Mouse (Mus musculus) heart, adult 2 months (tissue): ENCODE results near the gene Spef1. TPM values are rescaled to one million over a fixed set of nuclear protein-coding genes. Genes with fewer than 3 reads are reported as not detected.
A peak's percentile ranks its signal among the peaks of the same experiment; 100 is the strongest.

ENCODE experiments used
- DNase-seq, 2 experiments: peaks; one replicate each; pipeline ENCODE4 v3.0.0; 2021
- H3K27ac ChIP-seq: fragments of 200-600 bp; 2 replicates; pipeline ENCODE4 v1.8.1; 2022
- H3K27me3 ChIP-seq: fragments of 200-500 bp; 2 replicates; pipeline ENCODE4 v1.6.1; 2012; ENCODE audit warnings: mild to moderate bottlenecking, low read length, inconsistent platforms, mixed read lengths; ENCODE audit not compliant: control insufficient read depth, insufficient read depth
- H3K36me3 ChIP-seq: fragments of 200-500 bp; 2 replicates; pipeline ENCODE4 v1.6.1; 2012; ENCODE audit warnings: low read length, inconsistent platforms; ENCODE audit not compliant: control insufficient read depth, insufficient read depth
- H3K4me1 ChIP-seq: fragments of 200-500 bp; 2 replicates; pipeline ENCODE4 v1.6.1; 2011; ENCODE audit warnings: low read length; ENCODE audit not compliant: control insufficient read depth, insufficient read depth
- H3K4me3 ChIP-seq: fragments of 200-600 bp; 2 replicates; pipeline ENCODE4 v1.8.1; 2022
- H3K79me2 ChIP-seq: fragments of 200-500 bp; replicated peaks from 2 replicates; pipeline ENCODE4 v1.6.1; 2012; ENCODE audit warnings: mild to moderate bottlenecking, inconsistent platforms, low read length, moderate library complexity, mixed read lengths; ENCODE audit not compliant: control insufficient read depth, insufficient read depth
- H3K9ac ChIP-seq: fragments of 200-500 bp; 2 replicates; pipeline ENCODE4 v1.6.1; 2012; ENCODE audit warnings: low read depth, mild to moderate bottlenecking, control low read depth, inconsistent platforms, low read length, mixed read lengths
- CTCF ChIP-seq: fragments of 200-600 bp; IDR thresholded peaks from 2 replicates; pipeline ENCODE4 v1.8.1; 2022; ENCODE audit warnings: antibody characterized with exemption, mild to moderate bottlenecking, moderate library complexity
- EP300 ChIP-seq: fragments of 200-500 bp; IDR thresholded peaks from 2 replicates; pipeline ENCODE4 v1.6.1; 2011; ENCODE audit warnings: low read depth, low read length, control low read depth; ENCODE audit not compliant: insufficient read depth
- POLR2A ChIP-seq: fragments of 200-500 bp; IDR thresholded peaks from 2 replicates; pipeline ENCODE4 v1.6.1; 2011; ENCODE audit warnings: mild to moderate bottlenecking, low read depth, low read length, control low read depth; ENCODE audit not compliant: insufficient read depth
- WGBS: fragments of 180-500 bp; shearing (Covaris S2); methylation state at CpG from one replicate; pipeline ENCODE4 v1.1.7; 2018; 5-methylcytosine and 5-hydroxymethylcytosine counted together
- intact Hi-C: fragments of 180-260 bp; cut with DNase I; formaldehyde crosslinking; loops from one replicate; pipeline ENCODE4 v1.15.1; 2025
- polyA plus RNA-seq: library from polyadenylated mRNA; depleted of rRNA; stranded (reverse); fragments of >200 nt; gene quantifications from 2 replicates; pipeline ENCODE4 v1.2.3, GENCODE M21; 2012
- total RNA-seq, 2 experiments: library from RNA; stranded (reverse); gene quantifications; 2 replicates each; pipeline ENCODE4 v1.2.3; 2021

The Spef1 gene
- total and polyA plus RNA-seq, 3 experiments, result 3.3 to 5.2 (median 4.4) TPM

DNA sequence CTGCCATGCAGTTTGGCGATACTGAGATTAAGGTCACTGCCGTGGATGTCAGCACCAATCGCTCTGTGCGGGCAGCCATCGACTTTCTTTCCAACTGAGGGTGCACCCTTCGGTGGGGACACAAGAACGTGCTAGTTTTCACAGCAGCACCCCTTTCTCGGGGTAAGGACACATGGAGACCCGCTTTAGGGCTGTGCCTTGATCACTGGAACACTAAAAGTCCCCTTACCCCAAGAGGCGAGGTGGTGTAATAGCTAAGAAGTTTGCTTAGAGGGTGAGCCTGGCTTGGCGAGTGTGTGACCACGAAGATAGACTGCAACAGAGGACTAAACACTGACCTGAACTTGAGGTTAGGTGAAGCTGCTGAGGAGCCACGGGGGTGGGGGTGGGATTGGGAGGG, 42.0 kb downstream of the Spef1 start:
- Histone ChIP-seq H3K27ac (no peak overlapping the region), H3K36me3 (peaks cover 5% of the 10 kb centered on the region), H3K79me2 (no peaks in the 10 kb centered on the region), H3K27me3 (no peaks in the 10 kb centered on the region), H3K4me1 (peaks cover 16% of the 10 kb centered on the region), H3K9ac (no peak overlapping the region), H3K4me3 (no peak overlapping the region)
- DNase-seq, result peak in 1 of 2 experiments; percentile 23
- intact Hi-C loops, result no loop called here
- TF ChIP-seq CTCF, result no peak
- no peak for TF ChIP-seq POLR2A
- TF ChIP-seq EP300, result no peak
- 73% methylated on average over 13 of the region's 13 CpGs for WGBS

GRCm38 (mm10) chr2:131143007-131143780, 43.9 kb downstream of the Spef1 start:
- H3K27ac ChIP-seq, result peak overlapping the region; percentile 77

DNA sequence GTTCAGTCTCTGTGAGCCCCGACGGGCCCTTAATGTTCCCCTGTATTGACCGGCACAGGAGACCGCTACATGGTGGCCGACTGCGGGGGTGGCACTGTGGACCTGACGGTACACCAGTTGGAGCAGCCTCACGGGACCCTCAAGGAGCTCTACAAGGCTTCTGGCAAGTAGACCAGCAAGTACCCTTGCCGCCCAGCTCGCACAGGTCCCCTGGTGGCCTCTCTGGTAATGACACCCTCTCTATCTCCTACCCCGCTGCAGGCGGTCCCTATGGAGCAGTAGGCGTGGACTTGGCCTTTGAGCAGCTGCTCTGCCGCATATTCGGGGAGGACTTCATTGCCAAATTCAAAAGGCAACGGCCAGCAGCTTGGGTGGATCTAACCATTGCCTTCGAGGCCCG, 44.5 kb downstream of the Spef1 start:
- peaks cover 24% of the 10 kb centered on the region for H3K4me1 ChIP-seq
- H3K27ac ChIP-seq, result peak overlapping the region; percentile 77
- DNase-seq, result peak; percentile 82 to 87
- peak; percentile 59; the same call in 1 of the 2 replicates for TF ChIP-seq EP300
- no peak for TF ChIP-seq POLR2A
- peak; percentile 96 for TF ChIP-seq CTCF
- H3K9ac ChIP-seq, result no peak overlapping the region
- H3K36me3 ChIP-seq, result peaks cover 18% of the 10 kb centered on the region
- no peak overlapping the region for H3K4me3 ChIP-seq
- no peaks in the 10 kb centered on the region for H3K27me3 ChIP-seq
- no peaks in the 10 kb centered on the region for H3K79me2 ChIP-seq
- intact Hi-C loops, result loop anchor here (1.0 kb wide), 1 partner anchor 47 kb away; no protein-coding TSS in a partner anchor
- WGBS, result 25% methylated on average over 18 of the region's 18 CpGs

More at GRCm38 (mm10) chr2:131143007-131143780, 43.9 kb downstream of the Spef1 start:
- WGBS, result 72% methylated on average over 22 of the region's 22 CpGs
- peaks cover 13% of the 10 kb centered on the region for H3K36me3 ChIP-seq
- no peak overlapping the region for H3K9ac ChIP-seq
- H3K79me2 ChIP-seq, result no peaks in the 10 kb centered on the region
- no peak for DNase-seq
- H3K27me3 ChIP-seq, result no peaks in the 10 kb centered on the region
- intact Hi-C loops, result no loop called here
- H3K4me1 ChIP-seq, result peaks cover 24% of the 10 kb centered on the region
- H3K4me3 ChIP-seq, result no peak overlapping the region
- TF ChIP-seq EP300, result no peak
- TF ChIP-seq CTCF, result no peak
- no peak for TF ChIP-seq POLR2A

DNA sequence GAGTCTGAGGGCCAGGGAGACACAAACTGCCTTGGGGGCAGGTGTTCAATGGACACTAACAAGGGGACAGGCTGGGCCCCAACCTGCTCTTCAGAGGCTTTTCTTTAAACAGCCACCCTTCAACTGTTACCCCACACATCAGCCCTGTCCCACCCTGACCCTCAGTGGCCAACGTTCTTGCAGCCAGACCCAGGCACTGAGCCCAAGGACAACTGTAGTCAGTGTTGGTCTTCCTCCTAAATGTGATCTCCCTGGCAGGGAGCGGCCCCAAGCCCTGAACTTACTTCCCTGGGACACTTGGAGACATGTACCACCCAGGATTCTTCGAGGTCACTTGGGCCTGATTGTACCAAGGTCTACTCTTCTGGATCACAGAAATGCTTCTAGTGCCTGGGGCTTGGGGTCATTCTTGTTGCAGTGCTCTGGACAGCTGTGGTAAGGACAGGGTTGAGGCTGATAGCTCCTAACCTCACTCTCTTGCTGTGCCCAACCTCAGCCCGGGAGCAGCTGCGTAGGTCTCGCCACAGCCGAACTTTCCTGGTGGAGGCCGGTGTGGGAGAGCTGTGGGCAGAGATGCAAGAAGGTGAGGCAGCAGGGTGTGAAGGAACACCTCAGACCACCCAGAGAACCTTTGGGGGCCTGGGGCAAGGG, 45.6 kb downstream of the Spef1 start:
- Histone ChIP-seq H3K27me3 (no peaks in the 10 kb centered on the region), H3K36me3 (peaks cover 23% of the 10 kb centered on the region), H3K4me1 (peaks cover 26% of the 10 kb centered on the region), H3K27ac (peak overlapping the region; percentile 77), H3K9ac (peak overlapping the region; percentile 4; the same call in 1 of the 2 replicates), H3K4me3 (no peak overlapping the region), H3K79me2 (no peaks in the 10 kb centered on the region)
- TF ChIP-seq EP300 (no peak), CTCF (no peak), POLR2A (no peak)
- peak in 1 of 2 experiments; percentile 23 for DNase-seq
- intact Hi-C loops, result loop anchor here (2.0 kb wide), 1 partner anchor 17 kb away; no protein-coding TSS in a partner anchor
- WGBS, result 77% methylated on average over 8 of the region's 8 CpGs

GRCm38 (mm10) chr2:131140533-131140905, 46.6 kb downstream of the Spef1 start:
- TF ChIP-seq POLR2A, result 0 out of 2 replicates have a peak, but pooled peaks have one; percentile 3
- TF ChIP-seq EP300, result no peak
- TF ChIP-seq CTCF, result no peak
- H3K79me2 ChIP-seq, result no peaks in the 10 kb centered on the region
- H3K4me3 ChIP-seq, result no peak overlapping the region; the same call in 1 of the 2 replicates
- H3K4me1 ChIP-seq, result peaks cover 29% of the 10 kb centered on the region
- 34% methylated on average over 5 of the region's 5 CpGs for WGBS
- H3K27me3 ChIP-seq, result no peaks in the 10 kb centered on the region
- peak overlapping the region; percentile 77 for H3K27ac ChIP-seq
- DNase-seq, result peak in 1 of 2 experiments; percentile 36
- intact Hi-C loops, result loop anchor here (2.0 kb wide), 1 partner anchor 16 kb away; no protein-coding TSS in a partner anchor
- peak overlapping the region; percentile 22; the same call in 1 of the 2 replicates for H3K9ac ChIP-seq
- peaks cover 30% of the 10 kb centered on the region for H3K36me3 ChIP-seq
